Mouse (Mus musculus): ENCODE results near the gene Gimap4. TPM values are rescaled to one million over a fixed set of nuclear protein-coding genes. Genes with fewer than 3 reads are reported as not detected.

The Gimap4 gene
- polyA plus RNA-seq, 1 experiment from 2014 or later = 4.9 TPM

- H3K4me1 ChIP-seq (ENCODE audit: control insufficient read depth, insufficient read depth, low read length) = no peaks in the 10 kb centered on the region
- ATAC-seq (ENCODE audit: insufficient read depth, low FRiP score, low TSS enrichment) (no peak), DNase-seq (ENCODE audit: low spot score) (no peak)
- no peaks in the 10 kb centered on the region for H3K9me3 ChIP-seq (ENCODE audit: control insufficient read depth, low read length)
- 89% methylated on average over 1 of the region's 1 CpGs for WGBS
- no peak overlapping the region for H3K4me3 ChIP-seq (ENCODE audit: low read depth, low read length)
- no peaks in the 10 kb centered on the region for H3K27me3 ChIP-seq (ENCODE audit: control insufficient read depth, insufficient read depth, low read length)
- H3K27ac ChIP-seq (ENCODE audit: low read depth, low read length) = no peak overlapping the region
- no peak overlapping the region for H3K4me2 ChIP-seq (ENCODE audit: low read depth)
- no peak overlapping the region for H3K9ac ChIP-seq (ENCODE audit: low read length)
- H3K36me3 ChIP-seq (ENCODE audit: control insufficient read depth, insufficient read depth, low read length) = no peaks in the 10 kb centered on the region
Measured at GRCm38 (mm10) chr6:48733660-48734059, 49.3 kb downstream of the Gimap4 start.

GRCm38 (mm10) chr6:48737053-48737452 is 52.7 kb downstream of the Gimap4 start:
- Histone ChIP-seq H3K9me3 (ENCODE audit: control insufficient read depth, low read length) (no peaks in the 10 kb centered on the region), H3K9ac (ENCODE audit: low read length) (no peak overlapping the region), H3K27me3 (ENCODE audit: control insufficient read depth, insufficient read depth, low read length) (peaks cover 7% of the 10 kb centered on the region), H3K4me3 (ENCODE audit: low read depth, low read length) (no peak overlapping the region), H3K4me1 (ENCODE audit: control insufficient read depth, insufficient read depth, low read length) (no peaks in the 10 kb centered on the region; the same call in 1 of the 2 replicates), H3K4me2 (ENCODE audit: low read depth) (no peak overlapping the region), H3K36me3 (ENCODE audit: control insufficient read depth, insufficient read depth, low read length) (no peaks in the 10 kb centered on the region), H3K27ac (ENCODE audit: low read depth, low read length) (no peak overlapping the region)
- 81% methylated on average over 2 of the region's 2 CpGs for WGBS
- ATAC-seq (ENCODE audit: insufficient read depth, low FRiP score, low TSS enrichment) (no peak), DNase-seq (ENCODE audit: low spot score) (no peak)

- Histone ChIP-seq H3K4me3 (ENCODE audit: low read depth, low read length) (no peak overlapping the region), H3K4me1 (ENCODE audit: control insufficient read depth, insufficient read depth, low read length) (peaks cover 4% of the 10 kb centered on the region; the same call in 1 of the 2 replicates), H3K27me3 (ENCODE audit: control insufficient read depth, insufficient read depth, low read length) (peaks cover 13% of the 10 kb centered on the region), H3K36me3 (ENCODE audit: control insufficient read depth, insufficient read depth, low read length) (no peaks in the 10 kb centered on the region), H3K9ac (ENCODE audit: low read length) (no peak overlapping the region), H3K27ac (ENCODE audit: low read depth, low read length) (no peak overlapping the region), H3K4me2 (ENCODE audit: low read depth) (no peak overlapping the region), H3K9me3 (ENCODE audit: control insufficient read depth, low read length) (no peaks in the 10 kb centered on the region)
- WGBS = 94% methylated on average over 5 of the region's 5 CpGs
- ATAC-seq (ENCODE audit: insufficient read depth, low FRiP score, low TSS enrichment) (no peak), DNase-seq (ENCODE audit: low spot score) (no peak)
Measured at GRCm38 (mm10) chr6:48737688-48738087, 53.3 kb downstream of the Gimap4 start.

- no peak within 1 kb of the TSS for H3K4me3 ChIP-seq (ENCODE audit: low read depth, low read length)
- H3K27ac ChIP-seq (ENCODE audit: low read depth, low read length) = no peak within 1 kb of the TSS
- no peaks in the 10 kb centered on the region for H3K9me3 ChIP-seq (ENCODE audit: control insufficient read depth, low read length)
- H3K9ac ChIP-seq (ENCODE audit: low read length) = no peak within 1 kb of the TSS
- H3K4me1 ChIP-seq (ENCODE audit: control insufficient read depth, insufficient read depth, low read length) = peaks cover 5% of the 10 kb centered on the region; the same call in 1 of the 2 replicates
- no peak for DNase-seq (ENCODE audit: low spot score)
- ATAC-seq (ENCODE audit: insufficient read depth, low FRiP score, low TSS enrichment) = no peak
- H3K27me3 ChIP-seq (ENCODE audit: control insufficient read depth, insufficient read depth, low read length) = peaks cover 19% of the 10 kb centered on the region
- no peaks in the 10 kb centered on the region for H3K36me3 ChIP-seq (ENCODE audit: control insufficient read depth, insufficient read depth, low read length)
- WGBS = 85% methylated on average over 15 of the region's 15 CpGs
- no peak within 1 kb of the TSS for H3K4me2 ChIP-seq (ENCODE audit: low read depth)
Measured at GRCm38 (mm10) chr6:48738961-48739779, 54.8 kb downstream of the Gimap4 start, which contains the start of gene Gimap1. Gene Gimap1 (plus strand): TSS chr6:48739054.

GRCm38 (mm10) chr6:48739780-48740055 is 55.4 kb downstream of the Gimap4 start:
- Histone ChIP-seq H3K27ac (ENCODE audit: low read depth, low read length) (no peak overlapping the region), H3K4me1 (ENCODE audit: control insufficient read depth, insufficient read depth, low read length) (peaks cover 5% of the 10 kb centered on the region; the same call in 1 of the 2 replicates), H3K27me3 (ENCODE audit: control insufficient read depth, insufficient read depth, low read length) (peaks cover 19% of the 10 kb centered on the region), H3K36me3 (ENCODE audit: control insufficient read depth, insufficient read depth, low read length) (no peaks in the 10 kb centered on the region), H3K4me2 (ENCODE audit: low read depth) (no peak overlapping the region), H3K9ac (ENCODE audit: low read length) (no peak overlapping the region), H3K9me3 (ENCODE audit: control insufficient read depth, low read length) (no peaks in the 10 kb centered on the region), H3K4me3 (ENCODE audit: low read depth, low read length) (no peak overlapping the region)
- ATAC-seq (ENCODE audit: insufficient read depth, low FRiP score, low TSS enrichment) (no peak), DNase-seq (ENCODE audit: low spot score) (no peak)
- WGBS = 87% methylated on average over 3 of the region's 3 CpGs

- Histone ChIP-seq H3K27me3 (ENCODE audit: control insufficient read depth, insufficient read depth, low read length) (peaks cover 19% of the 10 kb centered on the region), H3K4me2 (ENCODE audit: low read depth) (no peak overlapping the region), H3K36me3 (ENCODE audit: control insufficient read depth, insufficient read depth, low read length) (no peaks in the 10 kb centered on the region), H3K27ac (ENCODE audit: low read depth, low read length) (no peak overlapping the region), H3K9me3 (ENCODE audit: control insufficient read depth, low read length) (no peaks in the 10 kb centered on the region), H3K9ac (ENCODE audit: low read length) (no peak overlapping the region), H3K4me1 (ENCODE audit: control insufficient read depth, insufficient read depth, low read length) (peaks cover 5% of the 10 kb centered on the region; the same call in 1 of the 2 replicates), H3K4me3 (ENCODE audit: low read depth, low read length) (no peak overlapping the region)
- WGBS = 84% methylated on average over 3 of the region's 3 CpGs
- ATAC-seq (ENCODE audit: insufficient read depth, low FRiP score, low TSS enrichment) (no peak), DNase-seq (ENCODE audit: low spot score) (no peak)
Measured at GRCm38 (mm10) chr6:48740501-48741169, 56.3 kb downstream of the Gimap4 start.

GRCm38 (mm10) chr6:48741273-48741672 is 56.9 kb downstream of the Gimap4 start:
- Histone ChIP-seq H3K9me3 (ENCODE audit: control insufficient read depth, low read length) (no peaks in the 10 kb centered on the region), H3K36me3 (ENCODE audit: control insufficient read depth, insufficient read depth, low read length) (no peaks in the 10 kb centered on the region), H3K27me3 (ENCODE audit: control insufficient read depth, insufficient read depth, low read length) (peaks cover 19% of the 10 kb centered on the region), H3K4me2 (ENCODE audit: low read depth) (no peak overlapping the region), H3K4me3 (ENCODE audit: low read depth, low read length) (no peak overlapping the region), H3K27ac (ENCODE audit: low read depth, low read length) (no peak overlapping the region), H3K9ac (ENCODE audit: low read length) (no peak overlapping the region), H3K4me1 (ENCODE audit: control insufficient read depth, insufficient read depth, low read length) (peaks cover 5% of the 10 kb centered on the region; the same call in 1 of the 2 replicates)
- ATAC-seq (ENCODE audit: insufficient read depth, low FRiP score, low TSS enrichment) = no peak
- DNase-seq (ENCODE audit: low spot score) = no peak
- WGBS = 37% methylated on average over 3 of the region's 3 CpGs
